Mouse (Mus musculus) c-Kit-positive CD71-positive TER-119-positive erythroid progenitor cells, embryonic 14.5 days (primary cell): ENCODE data around the gene Gm10591.
"Not testable (repeated sequence)": the region's sequence is repeated elsewhere in the genome, so short reads cannot be mapped to it uniquely, and the experiment has no call there.

Experiments
- DNase-seq: peaks from one replicate; pipeline ENCODE4 v3.0.0-alpha.2; 2013; ENCODE audit warnings: low spot score

The Gm10591 gene

DNA sequence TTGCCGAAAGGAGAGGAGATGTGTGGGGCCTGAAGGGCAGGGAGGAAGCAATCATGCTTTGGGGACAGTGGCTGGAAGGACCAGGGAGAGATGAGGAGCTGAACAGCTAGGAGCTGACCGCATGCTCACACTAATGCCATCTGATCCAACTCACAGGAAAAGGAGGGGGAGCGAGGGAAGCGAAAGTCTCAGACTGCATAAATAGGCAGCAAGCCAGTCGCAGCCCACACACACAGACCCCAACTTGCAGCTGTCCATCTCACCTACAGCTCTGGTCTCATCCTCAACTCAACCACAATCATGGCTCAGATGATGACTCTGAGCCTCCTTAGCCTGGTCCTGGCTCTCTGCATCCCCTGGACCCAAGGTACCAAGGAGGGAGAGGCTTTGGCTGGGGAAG, at the start of gene Gm10591:
Gene Gm10591, plus strand, starts transcription at position 301 of the 400 bp plus-strand sequence.
- not testable (repeated sequence) for DNase-seq

DNA sequence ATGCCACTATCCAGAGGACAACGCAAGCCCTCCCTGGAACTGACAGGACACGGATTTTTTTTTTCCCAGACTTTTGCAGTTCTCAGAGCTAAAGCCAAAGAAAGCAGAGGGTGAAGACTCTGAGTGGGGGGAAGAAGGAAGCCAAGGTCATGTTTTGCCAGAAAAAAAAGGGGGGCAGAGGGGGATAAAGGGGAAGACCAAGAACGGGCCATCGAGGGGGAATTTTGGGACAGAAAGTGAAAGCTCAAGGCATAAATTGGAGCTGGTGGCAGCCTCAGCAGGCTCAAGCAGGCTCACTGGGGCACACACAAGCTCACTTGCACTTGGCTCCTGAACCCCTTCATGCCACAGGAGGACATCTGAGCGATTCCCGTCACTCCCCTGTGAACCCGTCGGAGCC, 17.4 kb downstream of the Gm10591 start, which contains the start of gene Gm2564:
Gene Gm2564, plus strand, starts transcription at position 301 of the 400 bp plus-strand sequence.
- DNase-seq, result not testable (repeated sequence)

DNA sequence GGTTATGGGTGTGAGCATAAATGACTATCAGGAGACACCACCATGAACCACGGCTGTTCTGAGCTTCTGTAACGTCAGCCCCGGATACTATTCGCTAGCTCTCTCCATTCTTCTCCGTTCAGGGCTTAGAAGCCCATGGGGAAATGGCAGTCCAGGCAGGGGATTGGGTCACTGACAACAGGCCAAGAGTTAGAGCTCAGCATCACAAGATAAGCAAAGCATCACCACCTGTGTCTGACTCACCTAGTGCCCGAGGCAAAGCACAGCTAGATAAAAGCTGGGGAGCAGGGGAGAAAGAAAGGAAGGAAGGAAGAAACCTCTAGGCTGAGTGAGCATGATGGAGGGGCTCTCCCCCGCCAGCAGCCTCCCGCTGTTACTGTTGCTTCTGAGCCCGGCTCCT, 43.0 kb downstream of the Gm10591 start, which contains the start of gene Ccl27b:
Gene Ccl27b, plus strand, starts transcription at position 301 of the 400 bp plus-strand sequence.
- DNase-seq, result not testable (repeated sequence)

DNA sequence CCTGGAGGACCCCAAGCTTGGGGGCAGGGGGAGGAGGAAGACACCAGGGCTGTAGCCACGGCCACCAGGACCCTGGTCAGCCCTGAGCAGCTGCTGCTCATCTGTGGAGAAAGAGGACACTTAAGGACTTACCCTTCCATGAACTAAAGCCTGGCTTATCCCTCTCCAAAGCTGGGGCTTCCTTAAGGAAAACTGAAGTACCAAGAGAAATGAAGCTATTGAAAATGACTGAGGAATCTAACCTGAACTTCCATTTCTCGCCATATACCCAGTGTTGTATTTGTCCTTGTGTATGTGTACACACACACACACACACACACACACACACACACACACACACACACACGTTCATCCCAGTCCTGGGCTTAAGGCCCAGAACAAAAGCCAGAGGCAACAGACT, 49.8 kb downstream of the Gm10591 start, which contains the start of gene Il11ra2:
Gene Il11ra2, minus strand, starts transcription at position 101 of the 400 bp plus-strand sequence.
- DNase-seq, result not testable (repeated sequence)
